In genomic region chr1:158218750-158219149, GRCm38 (mm10) we compare ENCODE assay signal across 22 mouse cellular contexts.
"Had no signal": no experiment of that assay in that cellular context is flagged by ENCODE, and none has a peak within 500 bp of the region (broad histone marks: within the 10 kb centered on the region; RNA-seq: fewer than 3 reads in every experiment).

No protein-coding gene starts in this region.

- ATAC-seq: lung, postnatal 0 days; midbrain, embryonic 16.5 days had no signal

- H3K27ac ChIP-seq: liver, embryonic 15.5 days; lung, embryonic 15.5 days; macrophage; midbrain, embryonic 10.5 days; midbrain, embryonic 12.5 days; neural tube, embryonic 13.5 days; neural tube, embryonic 15.5 days; stomach, embryonic 15.5 days; stomach, postnatal 0 days had no signal

- DNase-seq: liver, postnatal 0 days; lung, adult 2 months; lung, postnatal 14 days; lung, postnatal 36 days; midbrain, embryonic 14.5 days; right cerebral cortex, postnatal 14 days; thymus, adult 2 months; thymus, postnatal 25 days; thymus, postnatal 4 days had no signal

- H3K9ac ChIP-seq: liver, embryonic 15.5 days; liver, postnatal 0 days; lung, embryonic 15.5 days; midbrain, embryonic 12.5 days; neural tube, embryonic 13.5 days; neural tube, embryonic 15.5 days; stomach, embryonic 15.5 days had no signal

- H3K4me2 ChIP-seq: liver, embryonic 15.5 days; lung, embryonic 15.5 days; midbrain, embryonic 12.5 days; neural tube, embryonic 13.5 days; neural tube, embryonic 15.5 days; stomach, embryonic 15.5 days had no signal

- H3K4me1 ChIP-seq: liver, embryonic 15.5 days; lung, embryonic 15.5 days; stomach, embryonic 15.5 days had no signal

- H3K27me3 ChIP-seq: liver, embryonic 15.5 days; lung, embryonic 15.5 days; megakaryocyte, embryonic 14.5 days; midbrain, embryonic 12.5 days; neural tube, embryonic 13.5 days; neural tube, embryonic 15.5 days; stomach, embryonic 15.5 days had no signal

- H3K9me3 ChIP-seq: liver, embryonic 15.5 days; lung, embryonic 15.5 days; megakaryocyte, embryonic 14.5 days; midbrain, embryonic 10.5 days; midbrain, embryonic 12.5 days; neural tube, embryonic 13.5 days; neural tube, embryonic 15.5 days; stomach, embryonic 15.5 days had no signal

- H3K36me3 ChIP-seq: liver, embryonic 15.5 days; lung, embryonic 15.5 days; midbrain, embryonic 10.5 days; midbrain, embryonic 12.5 days; neural tube, embryonic 13.5 days; neural tube, embryonic 15.5 days; stomach, embryonic 15.5 days had no signal

- H3K4me3 ChIP-seq: liver, embryonic 15.5 days; lung, embryonic 15.5 days; megakaryocyte, embryonic 14.5 days; midbrain, embryonic 10.5 days; midbrain, embryonic 12.5 days; myocyte; neural tube, embryonic 13.5 days; neural tube, embryonic 15.5 days; stomach, embryonic 15.5 days had no signal
